Mouse (Mus musculus): Measurements from ENCODE around the gene Cavin2.

The Cavin2 gene

DNA sequence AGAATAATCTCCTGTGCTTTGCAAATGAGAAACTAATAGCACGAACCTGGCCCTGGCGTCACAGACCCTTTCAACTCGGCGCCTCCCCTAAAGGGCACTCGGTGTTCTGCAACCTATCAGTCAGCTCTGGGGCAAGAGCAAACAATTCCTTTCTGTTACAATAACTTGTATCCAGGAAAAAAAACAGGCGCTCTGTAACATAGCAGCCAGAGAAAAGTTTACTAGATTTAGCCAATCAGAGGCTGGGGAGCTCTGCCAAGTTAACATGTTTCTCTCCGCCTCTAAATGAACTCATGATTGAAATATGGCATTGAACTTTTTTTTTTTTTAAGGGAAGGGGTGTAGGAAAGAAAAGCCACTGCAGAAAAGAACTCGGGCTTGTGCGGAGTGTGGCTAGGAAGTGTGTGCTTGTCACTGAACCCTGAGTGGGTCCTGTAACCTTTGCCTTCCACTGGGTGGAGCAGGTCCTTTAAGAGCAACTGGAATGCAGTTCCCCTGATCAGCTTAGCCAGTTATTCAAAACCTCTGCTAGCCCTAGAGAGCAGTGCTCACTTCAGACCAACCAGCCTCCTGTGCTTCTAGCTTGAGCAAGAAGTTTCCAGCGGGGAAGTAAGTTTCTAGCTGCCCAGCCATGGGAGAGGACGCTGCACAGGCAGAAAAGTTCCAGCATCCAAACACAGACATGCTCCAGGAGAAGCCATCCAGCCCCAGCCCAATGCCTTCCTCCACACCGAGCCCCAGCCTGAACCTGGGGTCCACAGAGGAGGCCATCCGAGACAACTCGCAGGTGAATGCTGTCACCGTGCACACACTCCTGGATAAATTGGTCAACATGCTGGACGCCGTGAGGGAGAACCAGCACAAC is at the start of gene Cavin2:
Gene Cavin2, plus strand, starts transcription at position 372 of the 865 bp plus-strand sequence.
- DNase-seq (ENCODE audit: low read depth, low spot score), result no peak

DNA sequence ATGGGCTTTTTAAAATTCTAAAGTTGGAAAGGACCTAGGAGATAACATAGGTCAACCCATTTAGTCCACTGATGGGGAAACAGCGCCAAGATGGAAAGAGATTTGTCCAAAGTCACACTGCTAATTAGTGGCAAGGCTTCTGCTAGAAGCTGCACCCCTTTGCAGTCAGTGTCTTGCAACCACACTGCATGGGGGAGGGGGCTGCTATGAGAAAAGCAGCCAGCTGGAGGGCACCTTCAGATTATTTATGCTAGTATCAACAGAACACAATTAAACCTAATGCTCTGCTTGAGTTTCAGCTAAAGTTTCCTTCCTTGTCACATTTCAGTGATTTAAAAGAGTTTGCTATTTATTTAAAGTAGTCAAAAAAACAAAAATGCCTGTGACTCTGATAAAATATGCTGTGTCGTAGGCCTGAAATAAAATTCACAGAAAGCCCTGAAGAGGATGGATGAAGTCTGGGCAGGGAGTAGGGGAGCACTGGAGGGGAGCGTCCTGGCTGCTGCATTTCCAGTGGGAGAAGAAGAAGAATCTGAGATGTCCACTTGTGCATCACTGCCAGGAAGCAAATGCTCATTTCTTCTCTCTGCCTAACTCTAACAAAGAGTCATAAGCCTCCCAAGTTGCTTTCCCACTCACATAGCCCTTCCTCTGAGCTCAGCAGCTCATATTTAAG is 47.5 kb upstream of the Cavin2 start:
- DNase-seq (ENCODE audit: low read depth, low spot score), result no peak

DNA sequence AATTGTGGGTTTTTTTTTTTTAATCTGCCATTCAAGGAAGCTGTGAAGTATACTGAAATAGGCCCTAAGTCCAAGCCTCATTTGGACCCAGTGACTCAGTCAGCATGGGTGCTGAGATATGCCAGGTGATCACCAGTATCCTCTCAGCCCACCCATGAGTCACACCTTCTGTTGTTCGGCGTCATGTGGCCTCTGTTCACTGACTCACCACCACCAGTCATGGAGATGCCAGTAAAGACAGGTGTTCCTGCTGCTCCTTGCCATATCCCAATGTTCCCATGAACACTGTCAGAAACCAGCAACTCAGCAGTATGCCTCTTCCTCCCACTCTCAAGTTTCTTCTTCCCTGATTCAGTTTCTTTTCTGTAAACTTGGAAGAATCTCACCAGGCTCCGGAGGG is 45.6 kb upstream of the Cavin2 start:
- no peak for DNase-seq (ENCODE audit: low read depth, low spot score)

DNA sequence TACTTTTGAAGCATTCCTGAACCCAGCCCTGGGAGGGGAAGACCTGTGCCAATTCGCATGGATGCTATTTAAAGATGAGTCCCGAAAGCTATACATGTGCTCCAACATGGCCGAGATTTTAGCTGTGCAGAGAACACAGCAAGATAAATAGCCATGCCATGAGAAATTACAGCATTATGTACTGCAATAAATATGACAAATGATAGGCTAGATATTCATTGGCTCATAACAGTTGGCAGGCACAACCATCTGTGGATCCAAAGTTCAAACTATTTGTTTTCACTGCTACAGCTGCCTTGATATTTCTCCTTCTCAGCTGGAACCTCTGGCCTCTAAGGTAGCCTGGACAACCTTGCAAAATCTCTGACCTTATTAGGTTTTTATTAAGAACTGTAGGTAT is 45.1 kb upstream of the Cavin2 start:
- no peak for DNase-seq (ENCODE audit: low read depth, low spot score)

DNA sequence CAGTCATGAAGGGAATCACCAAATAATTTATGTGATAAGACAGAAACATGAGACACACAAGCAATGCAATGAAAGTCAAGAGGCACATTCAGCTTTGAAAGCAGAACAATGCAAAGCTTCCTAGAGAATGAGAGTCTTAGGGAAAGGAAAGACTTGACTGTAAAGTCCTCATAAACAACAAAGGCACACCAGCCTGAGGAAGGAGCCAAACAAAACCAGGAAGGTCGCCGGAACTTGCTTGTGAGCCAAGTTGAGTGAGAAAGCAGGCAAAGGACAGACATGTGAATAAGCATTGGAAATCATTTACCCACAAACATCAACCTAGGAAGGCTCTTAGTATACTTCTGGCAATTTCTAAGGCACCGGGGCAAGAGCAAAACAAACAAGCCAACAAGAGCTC is 43.5 kb upstream of the Cavin2 start:
- no peak for DNase-seq (ENCODE audit: low read depth, low spot score)

- no peak for DNase-seq (ENCODE audit: low read depth, low spot score)
Measured at GRCm38 (mm10) chr1:51250302-51250701, 38.6 kb upstream of the Cavin2 start.

GRCm38 (mm10) chr1:51265118-51265800 is 23.7 kb upstream of the Cavin2 start:
- no peak for DNase-seq (ENCODE audit: low read depth, low spot score)

DNA sequence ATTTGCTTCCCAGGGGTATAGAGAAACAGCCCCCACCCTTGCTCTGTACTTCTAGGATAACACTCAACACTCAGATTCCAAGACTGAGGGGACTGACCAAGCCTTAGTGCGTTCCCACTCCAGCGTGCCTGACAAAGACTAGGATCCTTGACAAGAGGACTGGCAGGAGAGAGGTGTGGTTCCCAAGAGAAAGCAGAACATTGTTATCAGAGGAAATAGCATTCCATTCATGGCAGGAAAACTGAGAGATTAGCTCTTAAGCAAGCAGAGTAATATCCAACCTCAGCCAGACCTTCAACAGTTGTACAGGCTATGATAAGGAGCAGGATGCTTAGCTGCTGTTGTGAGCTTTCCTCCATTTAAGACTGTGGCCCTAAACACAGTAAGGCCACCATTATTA is 23.0 kb upstream of the Cavin2 start:
- no peak for DNase-seq (ENCODE audit: low read depth, low spot score)

- DNase-seq (ENCODE audit: low read depth, low spot score), result no peak
Measured at GRCm38 (mm10) chr1:51267125-51267524, 21.8 kb upstream of the Cavin2 start.

GRCm38 (mm10) chr1:51268225-51268624 is 20.7 kb upstream of the Cavin2 start:
- no peak for DNase-seq (ENCODE audit: low read depth, low spot score)

- no peak for DNase-seq (ENCODE audit: low read depth, low spot score)
Measured at GRCm38 (mm10) chr1:51270196-51270935, 18.6 kb upstream of the Cavin2 start.

GRCm38 (mm10) chr1:51271845-51272244 is 17.1 kb upstream of the Cavin2 start:
- no peak for DNase-seq (ENCODE audit: low read depth, low spot score)

DNA sequence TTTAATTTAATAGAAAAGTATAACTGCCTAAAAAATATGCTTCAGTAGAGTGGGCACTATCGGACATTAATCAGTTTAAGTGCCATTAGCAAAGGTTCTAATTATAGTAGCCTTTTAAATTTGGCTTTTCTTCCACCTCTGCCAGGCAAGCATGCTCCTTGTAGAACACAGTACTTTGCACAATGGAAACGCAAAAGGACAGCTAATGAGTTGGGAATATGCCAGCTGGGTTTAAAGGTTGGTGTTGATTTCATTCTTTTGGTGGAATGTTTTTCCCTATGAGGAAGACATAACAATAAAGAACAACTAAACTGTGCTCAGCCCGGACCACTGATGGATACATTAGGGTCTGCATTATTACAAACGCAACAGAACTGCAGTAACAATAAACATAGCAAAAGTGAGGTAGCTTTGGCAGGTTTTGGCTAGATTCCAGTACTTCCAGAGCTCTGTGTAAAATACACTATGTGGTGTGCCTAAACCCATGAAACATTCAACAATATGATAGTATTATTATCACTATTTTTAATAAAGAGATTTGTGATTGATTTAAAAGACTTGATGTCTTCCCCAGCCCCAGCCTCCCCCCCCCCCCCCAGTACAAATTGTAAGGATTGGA is 16.2 kb upstream of the Cavin2 start:
- no peak for DNase-seq (ENCODE audit: low read depth, low spot score)

DNA sequence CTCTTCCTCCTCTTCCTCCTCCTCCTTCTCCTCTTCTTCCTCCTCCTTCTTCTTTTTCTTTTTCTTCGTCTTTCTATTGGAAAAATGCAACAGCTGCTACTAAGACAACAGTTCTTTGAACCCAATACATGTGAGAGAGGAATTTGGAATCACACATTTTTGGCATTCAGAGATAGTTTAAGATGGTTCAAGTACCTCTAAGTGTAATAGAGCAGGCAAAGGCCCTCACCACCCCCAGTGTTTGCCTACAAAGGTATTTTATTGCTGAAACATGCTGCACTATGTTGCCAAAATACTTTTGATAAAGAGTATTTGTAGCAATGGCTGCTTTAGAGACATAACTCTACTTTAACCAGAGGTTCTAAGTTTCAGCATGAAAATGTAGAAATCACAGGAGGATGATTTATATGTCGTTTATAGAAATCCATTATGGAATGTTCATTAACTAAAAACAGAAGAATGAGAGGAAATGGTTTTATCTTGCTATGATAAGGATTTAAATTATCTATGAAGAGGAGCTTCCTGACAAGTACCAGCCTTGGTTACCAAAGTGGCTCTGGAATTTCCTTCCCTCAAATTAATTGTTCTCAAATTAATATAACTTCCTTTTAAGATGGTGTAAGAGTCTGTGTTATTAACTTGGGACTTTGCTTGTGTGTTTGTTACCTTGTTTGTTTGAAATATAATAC is 10.9 kb upstream of the Cavin2 start:
- no peak for DNase-seq (ENCODE audit: low read depth, low spot score)

DNA sequence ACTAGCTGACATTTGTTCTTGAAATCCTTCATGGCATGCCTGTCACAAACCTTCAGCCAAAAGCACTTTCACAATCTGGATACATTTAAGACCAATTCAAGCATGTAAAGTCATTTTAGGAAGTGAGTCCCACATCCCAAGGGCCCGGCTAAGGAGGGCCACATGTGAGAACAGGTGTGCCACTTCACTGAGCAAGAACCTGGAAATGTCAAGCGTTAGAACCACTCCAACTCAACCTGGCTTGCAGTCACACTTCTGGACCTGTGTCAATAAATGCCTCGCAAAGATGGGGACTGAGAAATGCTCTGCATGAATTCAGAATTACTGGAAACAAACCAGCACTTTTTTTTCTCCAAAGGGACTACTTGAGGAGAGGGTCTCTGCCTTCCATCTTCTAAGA is 725 bp upstream of the Cavin2 start:
- DNase-seq (ENCODE audit: low read depth, low spot score), result no peak

DNA sequence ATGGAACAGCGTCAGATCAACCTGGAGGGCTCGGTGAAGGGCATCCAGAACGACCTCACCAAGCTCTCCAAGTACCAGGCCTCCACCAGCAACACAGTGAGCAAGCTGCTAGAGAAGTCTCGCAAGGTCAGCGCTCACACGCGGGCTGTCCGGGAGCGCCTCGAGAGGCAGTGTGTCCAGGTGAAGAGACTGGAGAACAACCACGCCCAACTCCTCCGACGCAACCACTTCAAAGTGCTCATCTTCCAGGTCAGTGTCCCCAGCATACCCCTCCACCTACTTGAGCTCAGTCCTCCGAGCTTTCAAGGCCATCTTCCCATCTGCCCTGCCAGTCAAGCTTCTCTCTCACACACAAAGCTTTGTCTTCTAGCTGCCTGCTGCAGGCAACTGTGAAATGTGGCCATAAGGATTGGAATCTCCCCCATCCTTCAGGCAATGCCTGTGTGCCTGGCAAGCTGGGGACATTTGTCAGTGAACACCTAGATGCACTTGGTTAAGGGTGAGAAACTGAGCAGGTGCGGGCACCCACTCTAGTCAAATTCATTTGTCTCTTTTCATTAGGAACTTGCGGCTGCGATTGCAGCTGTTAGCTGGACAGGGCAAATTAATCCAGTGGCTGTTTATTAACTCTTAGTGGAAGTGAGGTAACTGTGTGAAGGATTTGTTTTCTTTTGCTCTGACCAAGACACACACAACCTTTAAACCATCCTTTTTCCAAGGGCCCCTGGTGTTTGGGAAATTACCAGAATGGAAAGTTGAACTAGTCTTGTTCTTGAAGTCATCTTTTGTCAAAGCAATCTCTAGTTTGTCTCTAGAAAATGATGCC is 907 bp downstream of the Cavin2 start:
- DNase-seq (ENCODE audit: low read depth, low spot score), result no peak

- DNase-seq (ENCODE audit: low read depth, low spot score), result no peak
Measured at GRCm38 (mm10) chr1:51290634-51291033, 1.7 kb downstream of the Cavin2 start.

- no peak for DNase-seq (ENCODE audit: low read depth, low spot score)
Measured at GRCm38 (mm10) chr1:51292348-51292747, 3.4 kb downstream of the Cavin2 start.

- DNase-seq (ENCODE audit: low read depth, low spot score), result no peak
Measured at GRCm38 (mm10) chr1:51300295-51300930, 11.5 kb downstream of the Cavin2 start.
